Mouse (Mus musculus): ENCODE data around the gene Ppm1d.

Gene Ppm1d

DNA sequence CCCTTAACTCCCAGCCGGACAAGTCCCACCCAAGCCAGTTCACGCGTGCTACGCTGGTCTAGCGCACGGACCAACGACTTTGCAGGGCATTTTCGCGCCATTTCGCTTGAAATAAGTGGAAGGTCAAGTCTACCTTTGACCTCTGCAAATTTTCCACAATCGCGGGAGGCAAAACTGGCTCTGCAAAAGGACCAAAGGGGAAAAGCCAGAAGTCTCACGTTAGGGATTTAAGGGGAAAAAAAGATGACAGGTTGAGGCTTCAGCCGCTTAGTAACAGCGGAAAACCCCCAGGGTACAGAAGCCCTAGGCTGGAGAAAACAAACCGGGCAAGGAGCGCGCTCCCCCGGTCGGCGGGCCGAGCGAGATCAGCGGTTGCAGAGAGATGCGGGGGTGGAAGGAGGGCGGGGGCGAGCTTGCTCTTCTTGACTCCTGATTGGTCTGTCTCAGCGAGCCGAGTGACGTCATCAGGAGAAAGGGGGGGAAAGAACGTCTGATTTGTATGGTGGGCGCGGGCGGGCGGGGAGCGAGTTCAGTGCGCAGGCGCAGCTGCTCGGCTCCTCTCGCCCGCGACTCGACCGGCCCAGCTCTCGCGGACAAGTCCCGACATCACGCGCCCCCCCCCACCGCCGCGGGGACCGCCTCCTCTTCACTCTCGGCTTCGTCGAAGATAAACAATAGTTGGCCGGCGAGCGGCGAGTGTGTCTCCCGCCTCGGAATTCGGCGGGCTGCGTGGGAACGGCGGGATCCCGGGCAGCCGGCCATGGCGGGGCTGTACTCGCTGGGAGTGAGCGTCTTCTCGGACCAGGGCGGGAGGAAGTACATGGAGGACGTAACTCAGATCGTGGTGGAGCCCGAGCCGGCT is at the start of gene Ppm1d:
Ppm1d (plus strand) TSS at position 532 of the 862 bp plus-strand sequence.
- in situ Hi-C loops (cut with MboI; ENCODE audit: unreplicated experiment in 2 of 2): no loop called here

DNA sequence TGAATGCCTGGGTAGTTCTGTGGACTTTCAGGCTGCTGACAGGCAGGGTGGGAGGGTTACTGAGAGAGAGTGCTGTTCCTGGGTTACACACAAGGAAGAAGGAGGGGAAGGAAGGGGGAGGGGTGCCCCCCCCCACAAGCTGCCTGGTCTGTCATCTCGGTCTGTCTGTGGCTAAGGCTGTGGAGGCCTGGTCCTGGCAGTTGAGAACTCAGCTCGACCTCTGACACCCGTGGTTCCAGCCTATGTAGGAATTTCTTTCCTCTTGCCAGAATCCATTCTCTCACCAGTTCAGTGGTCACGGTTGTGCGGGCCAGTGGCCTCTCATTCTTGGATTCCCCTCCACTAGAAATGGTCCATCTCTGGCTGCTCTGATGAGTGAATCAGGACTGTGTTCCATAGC is 46.4 kb upstream of the Ppm1d start:
- in situ Hi-C loops (cut with MboI; ENCODE audit: unreplicated experiment in 2 of 2): loop anchor here (5.0 kb wide), 1 partner anchor 347 kb away; the partner anchor contains the start of gene Znhit3 (in 2 of the 2)

DNA sequence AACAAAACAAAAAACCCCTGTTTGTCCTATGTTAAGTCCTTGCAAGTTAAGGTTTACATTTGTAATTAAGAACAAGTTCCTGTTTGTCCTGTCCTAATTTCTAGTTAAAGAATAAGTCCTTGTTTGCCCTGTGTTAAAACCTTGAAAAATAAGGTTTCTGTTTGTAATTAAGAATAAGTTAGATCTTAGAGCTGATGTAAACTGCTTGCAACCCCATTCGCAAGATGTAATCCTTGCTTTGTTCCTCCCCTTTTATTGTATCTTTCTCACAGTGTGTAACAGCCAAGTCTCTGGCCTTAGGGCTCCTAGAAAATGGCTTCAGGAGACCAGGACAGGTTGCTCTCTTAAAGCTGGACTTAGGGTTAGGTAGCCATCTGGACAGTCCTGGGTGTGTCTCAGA is 43.7 kb upstream of the Ppm1d start:
- in situ Hi-C loops (cut with MboI; ENCODE audit: unreplicated experiment in 2 of 2): no loop called here

DNA sequence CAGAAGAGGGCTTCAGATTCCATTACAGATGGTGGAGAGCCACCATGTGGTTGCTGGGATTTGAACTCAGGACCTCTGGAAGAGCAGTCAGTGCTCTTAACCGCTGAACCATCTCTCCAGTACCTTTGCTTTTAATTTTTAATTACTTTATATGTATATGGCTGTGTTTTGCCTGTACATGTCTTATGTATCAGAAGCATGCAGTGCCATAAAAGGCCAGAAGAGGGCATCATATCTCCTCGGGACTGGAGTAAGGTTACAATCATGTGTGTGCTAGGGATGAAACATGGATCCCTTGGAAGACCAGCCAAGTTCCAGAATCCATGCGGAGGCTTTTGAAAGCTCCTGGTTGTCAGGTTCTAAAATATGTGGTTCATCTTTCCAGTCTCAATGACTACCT is 40.4 kb upstream of the Ppm1d start:
- in situ Hi-C loops (cut with MboI; ENCODE audit: unreplicated experiment in 2 of 2): loop anchor here (5.0 kb wide), 2 partner anchors 62 to 67 kb away; no protein-coding TSS in a partner anchor

DNA sequence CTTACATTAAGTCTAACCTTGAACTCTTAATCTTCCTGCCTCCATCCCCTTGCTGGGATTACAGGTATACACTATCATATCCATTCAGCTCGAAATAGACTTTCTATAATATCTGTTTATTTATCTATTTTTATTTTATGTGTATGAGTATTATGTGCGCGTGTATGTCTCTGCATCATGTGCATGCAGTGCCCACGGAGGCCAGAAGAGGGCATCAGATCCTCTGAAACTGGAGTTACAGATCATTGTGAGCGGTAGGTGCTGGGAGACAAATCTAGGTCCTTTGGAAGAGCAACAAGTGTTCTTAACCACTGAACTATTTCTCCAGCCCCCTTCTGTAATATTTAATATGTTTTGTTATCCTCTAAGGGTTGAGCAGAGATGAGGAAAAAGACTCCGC is 37.7 kb upstream of the Ppm1d start:
- in situ Hi-C loops (cut with MboI; ENCODE audit: unreplicated experiment in 2 of 2): loop anchor here (5.0 kb wide), 2 partner anchors 59 to 64 kb away; no protein-coding TSS in a partner anchor

DNA sequence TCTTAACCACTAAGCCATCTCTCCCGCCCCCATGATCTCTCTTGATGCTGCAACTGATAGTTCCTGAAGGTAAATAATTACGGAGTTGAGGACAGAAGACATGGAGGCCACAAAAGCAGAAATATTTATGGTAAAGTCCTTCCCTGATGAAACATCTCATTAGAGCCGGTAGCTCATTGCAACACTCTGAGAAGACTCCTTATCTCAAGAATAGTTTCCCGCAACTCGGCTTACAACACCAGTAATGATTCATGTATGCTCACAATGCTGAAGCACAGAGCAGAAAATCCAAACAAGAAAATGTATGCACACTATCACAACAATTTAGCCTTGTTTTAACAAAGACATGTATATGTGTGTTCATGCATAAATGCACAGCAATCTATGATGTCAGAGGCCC is 35.9 kb upstream of the Ppm1d start:
- in situ Hi-C loops (cut with MboI; ENCODE audit: unreplicated experiment in 2 of 2): no loop called here

DNA sequence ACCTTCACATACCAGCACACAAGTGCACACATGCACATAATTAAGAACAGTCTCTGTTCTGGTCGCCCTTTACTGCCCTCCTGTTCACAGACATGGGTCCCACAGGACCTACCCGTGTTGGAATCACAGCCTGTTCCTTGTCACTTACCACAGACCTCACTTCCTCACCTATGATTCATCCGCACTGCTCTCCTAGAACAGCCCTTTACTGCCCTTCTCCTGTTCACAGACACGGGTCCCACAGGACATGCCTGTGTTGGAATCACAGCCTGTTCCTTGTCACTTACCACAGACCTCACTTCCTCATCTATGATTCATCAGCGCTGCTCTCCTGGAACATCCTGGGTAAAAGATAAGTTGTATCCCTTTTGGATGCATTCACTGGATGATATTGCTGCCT is 33.4 kb upstream of the Ppm1d start:
- in situ Hi-C loops (cut with MboI; ENCODE audit: unreplicated experiment in 2 of 2): no loop called here

DNA sequence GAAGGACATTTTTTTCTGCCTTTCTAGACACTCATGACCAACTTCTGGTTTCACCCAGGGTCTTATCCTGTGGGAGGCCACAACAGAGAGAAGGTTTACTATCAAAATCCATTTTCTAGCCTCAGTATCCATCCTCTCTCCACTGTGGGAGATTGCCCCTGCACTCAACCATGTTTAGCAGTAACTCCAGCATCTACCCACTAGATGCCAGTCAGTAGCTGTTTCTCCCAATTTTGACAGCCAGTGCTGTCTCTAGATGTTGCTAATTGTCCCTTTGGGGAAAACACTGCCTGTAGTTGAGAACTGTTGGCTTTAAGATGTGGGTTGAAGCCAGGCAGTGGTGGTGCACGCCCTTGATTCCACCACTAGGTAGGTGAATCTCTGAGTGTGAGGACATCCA is 32.9 kb upstream of the Ppm1d start:
- in situ Hi-C loops (cut with MboI; ENCODE audit: unreplicated experiment in 2 of 2): no loop called here

DNA sequence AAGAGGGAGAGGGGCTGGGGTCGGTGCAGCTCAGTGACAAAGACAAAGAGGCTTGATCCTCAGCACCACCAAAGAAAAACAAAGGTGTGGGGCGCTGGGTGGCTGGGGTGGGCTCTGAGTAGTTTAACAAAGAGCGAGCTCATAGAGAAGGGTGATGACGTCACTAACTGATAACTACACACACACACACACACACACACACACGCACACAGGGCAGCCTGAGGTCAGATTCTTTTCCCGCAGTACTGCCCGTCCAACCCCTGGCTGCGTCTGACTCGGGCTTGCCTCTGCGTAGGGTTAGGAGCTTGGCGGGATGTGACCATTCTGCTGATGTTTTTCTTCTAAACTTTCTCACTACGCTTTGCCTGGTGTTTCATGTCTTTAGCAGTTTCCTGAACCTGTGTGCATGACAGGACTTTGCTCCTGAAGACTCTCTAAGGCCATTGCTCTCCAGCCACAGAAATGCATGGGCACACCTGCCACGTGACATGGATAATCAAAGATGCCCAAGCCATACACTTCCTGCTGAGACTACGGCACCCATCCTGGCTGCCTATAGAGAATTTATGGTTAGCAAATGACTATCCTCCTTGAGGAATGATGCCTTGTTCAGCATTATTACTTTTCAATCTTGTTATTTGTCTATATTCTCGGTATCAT is 29.7 kb upstream of the Ppm1d start:
- in situ Hi-C loops (cut with MboI; ENCODE audit: unreplicated experiment in 2 of 2): no loop called here

DNA sequence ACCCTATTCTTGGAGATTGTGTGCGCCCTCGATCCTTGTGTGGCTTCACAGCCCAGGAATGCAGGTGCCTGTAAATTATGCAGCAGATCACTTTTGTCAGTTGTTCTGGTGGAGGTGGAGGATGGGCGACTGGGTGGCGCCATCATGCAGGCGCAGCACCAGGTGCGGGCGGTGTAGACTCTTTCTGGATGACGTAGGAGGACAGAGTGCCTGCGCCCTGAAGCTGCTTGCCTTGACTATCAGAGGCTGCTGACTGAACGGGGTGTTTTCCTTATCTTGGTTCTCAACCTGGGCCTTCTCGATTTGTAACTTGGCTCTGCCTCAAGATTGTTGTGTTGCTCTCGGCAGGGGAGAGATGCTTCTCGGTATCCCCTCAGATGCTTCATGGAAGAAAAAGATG is 13.1 kb upstream of the Ppm1d start:
- in situ Hi-C loops (cut with MboI; ENCODE audit: unreplicated experiment in 2 of 2): no loop called here

DNA sequence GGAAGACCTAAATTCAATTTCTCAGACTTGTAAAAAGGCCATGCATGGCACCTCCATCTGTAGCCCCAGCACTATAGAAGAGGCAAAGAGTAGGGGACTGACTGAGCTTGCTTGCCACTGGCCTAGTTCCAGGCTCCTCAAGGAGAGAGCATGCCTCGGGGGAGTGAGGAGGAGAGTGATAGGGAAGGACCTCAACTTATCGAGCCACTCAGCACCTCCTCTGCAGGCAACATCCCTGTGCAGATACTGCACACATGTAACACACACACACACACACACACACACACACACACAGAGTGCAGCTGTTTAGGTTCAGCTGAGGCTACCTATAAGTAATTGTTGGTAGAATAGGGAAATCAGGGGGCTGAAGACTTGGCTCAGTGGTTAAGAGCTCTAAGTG is 11.2 kb upstream of the Ppm1d start:
- in situ Hi-C loops (cut with MboI; ENCODE audit: unreplicated experiment in 2 of 2): no loop called here

DNA sequence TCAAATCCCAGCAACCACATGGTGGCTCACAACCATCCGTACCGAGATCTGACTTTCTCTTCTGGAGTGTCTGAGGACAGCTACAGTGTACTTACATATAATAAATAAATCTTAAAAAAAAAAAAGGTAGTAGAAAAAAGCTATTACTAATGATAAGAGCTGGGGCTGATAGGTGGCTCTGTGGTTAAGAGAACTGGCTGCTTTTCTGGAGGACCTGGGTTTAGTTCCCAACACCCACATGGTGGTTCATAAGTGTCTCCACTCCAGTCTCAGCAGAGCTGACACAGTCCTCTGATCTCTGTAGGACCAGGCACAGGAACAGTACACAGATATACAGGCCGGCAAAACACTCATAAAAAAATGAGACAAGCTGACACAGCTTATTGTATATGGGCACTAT is 9.9 kb upstream of the Ppm1d start:
- in situ Hi-C loops (cut with MboI; ENCODE audit: unreplicated experiment in 2 of 2): no loop called here

DNA sequence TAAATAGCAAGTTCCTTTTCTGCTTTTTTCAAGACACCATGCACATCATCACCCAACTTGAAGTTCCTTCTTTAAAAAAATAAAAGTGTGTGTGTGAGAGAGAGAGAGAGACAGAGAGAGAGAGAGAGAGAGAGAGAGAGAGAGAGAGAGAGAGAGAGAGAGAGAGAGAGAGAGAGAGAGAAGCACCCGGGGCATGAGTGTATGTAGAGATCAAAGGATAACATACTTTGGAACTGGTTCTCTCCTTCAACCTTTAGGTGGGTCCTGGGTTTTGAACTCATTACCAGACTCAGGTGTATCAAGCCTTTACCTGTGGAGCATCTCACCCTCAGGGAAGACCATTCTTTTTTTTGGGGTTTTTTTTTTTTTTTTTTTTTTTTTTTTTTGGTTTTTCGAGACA is 9.2 kb upstream of the Ppm1d start:
- in situ Hi-C loops (cut with MboI; ENCODE audit: unreplicated experiment in 2 of 2): no loop called here

DNA sequence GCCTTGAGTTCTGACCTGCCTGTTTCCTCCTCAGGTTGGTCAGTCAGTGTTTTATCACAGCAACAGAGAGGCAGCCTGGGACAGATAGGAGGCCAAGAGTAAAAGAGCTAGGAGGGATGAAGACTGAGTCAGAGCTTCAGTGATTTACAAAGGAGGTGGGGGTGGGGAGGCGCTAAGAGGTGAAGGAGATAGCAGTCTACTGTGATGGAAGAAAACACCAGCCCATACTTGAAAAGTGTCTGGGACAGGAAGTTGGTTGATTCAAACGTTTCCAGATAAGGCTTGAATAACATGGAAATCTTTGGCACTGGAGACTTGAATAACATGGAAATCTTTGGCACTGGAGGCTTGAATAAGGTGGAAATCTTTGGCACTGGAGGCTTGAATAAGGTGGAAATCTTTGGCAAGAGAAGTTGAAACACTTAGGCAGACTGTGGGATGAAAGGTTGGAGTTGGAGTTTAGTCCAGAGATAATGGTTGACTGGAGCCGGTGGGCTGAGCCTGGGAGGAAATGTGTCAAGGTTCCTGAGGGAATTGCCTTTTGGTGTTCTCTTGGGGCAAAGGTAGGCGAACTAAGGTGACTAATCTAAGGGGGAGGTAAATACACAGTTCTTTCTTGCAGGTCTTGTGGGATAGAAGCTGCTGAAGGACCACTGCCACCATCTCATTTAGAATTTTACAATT is 4.3 kb upstream of the Ppm1d start:
- in situ Hi-C loops (cut with MboI; ENCODE audit: unreplicated experiment in 2 of 2): no loop called here

DNA sequence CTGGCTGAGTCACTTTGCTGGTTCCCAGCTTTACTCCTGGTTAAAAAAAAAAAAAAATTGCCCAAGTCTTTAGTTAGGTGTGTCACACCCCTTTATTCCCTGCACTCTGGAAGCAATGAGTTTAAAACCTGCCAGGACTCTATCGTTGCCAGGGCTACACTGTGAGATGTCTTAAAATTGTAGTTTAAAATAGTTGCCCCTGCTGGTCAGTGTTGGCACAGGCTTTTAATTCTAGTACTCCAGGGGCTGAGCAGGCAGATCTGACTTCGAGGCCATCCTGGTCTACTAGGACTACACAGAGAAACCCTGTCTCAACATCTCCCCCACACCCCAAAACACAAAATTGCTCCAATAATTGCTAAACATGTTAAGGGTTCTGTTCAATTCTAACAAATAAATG is 2.2 kb upstream of the Ppm1d start:
- in situ Hi-C loops (cut with MboI; ENCODE audit: unreplicated experiment in 2 of 2): no loop called here

DNA sequence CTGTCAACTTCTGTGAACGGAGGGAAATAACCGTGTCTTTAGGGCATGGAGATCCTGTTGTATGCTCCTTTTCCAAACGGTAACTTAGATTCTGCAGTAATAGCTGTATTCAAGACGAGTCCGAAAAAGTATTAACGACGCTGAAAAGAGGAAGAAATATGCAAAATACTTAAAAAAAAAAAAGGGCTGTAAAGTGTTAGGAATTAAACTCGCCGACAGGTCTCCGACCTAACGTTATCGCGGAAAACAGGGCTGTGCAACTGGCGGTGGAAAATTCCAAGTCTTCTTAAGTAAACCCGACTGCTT is 684 bp upstream of the Ppm1d start:
- in situ Hi-C loops (cut with MboI; ENCODE audit: unreplicated experiment in 2 of 2): no loop called here

DNA sequence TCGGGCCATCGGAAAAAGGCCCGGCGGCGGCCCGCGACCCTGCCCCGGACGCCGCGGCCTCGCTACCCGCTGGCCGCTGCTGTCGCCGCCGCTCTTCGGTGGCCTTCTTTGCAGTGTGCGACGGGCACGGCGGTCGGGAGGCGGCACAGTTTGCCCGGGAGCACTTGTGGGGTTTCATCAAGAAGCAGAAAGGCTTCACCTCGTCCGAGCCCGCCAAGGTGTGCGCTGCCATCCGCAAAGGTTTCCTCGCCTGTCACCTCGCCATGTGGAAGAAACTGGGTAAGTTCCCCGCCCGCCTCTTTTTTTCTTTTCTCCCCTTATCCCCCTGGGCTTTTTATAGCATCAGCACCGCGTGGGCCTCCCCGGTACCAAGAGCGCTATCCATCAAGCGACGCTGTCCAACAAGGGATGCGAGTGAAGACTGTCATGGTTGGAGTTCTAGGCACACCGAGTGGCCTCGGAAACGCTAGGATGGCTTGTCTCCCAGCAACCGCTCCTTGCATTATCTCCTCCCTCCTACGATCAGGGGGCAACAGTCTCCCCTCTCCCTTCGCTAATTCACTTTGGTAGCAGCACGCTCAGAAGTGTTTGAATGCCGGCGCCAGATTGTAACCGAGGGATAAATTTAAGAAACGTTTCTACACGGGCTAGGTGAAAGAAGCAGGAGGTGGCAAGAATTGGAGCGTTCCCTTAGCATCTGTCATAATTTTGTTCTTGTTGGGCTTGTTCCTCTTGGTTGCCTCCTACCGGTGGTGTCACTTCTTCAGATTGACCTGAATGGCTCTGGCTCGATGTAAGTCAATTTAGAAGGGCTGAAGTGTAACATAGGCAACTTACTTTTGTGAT is 824 bp downstream of the Ppm1d start:
- in situ Hi-C loops (cut with MboI; ENCODE audit: unreplicated experiment in 2 of 2): no loop called here

DNA sequence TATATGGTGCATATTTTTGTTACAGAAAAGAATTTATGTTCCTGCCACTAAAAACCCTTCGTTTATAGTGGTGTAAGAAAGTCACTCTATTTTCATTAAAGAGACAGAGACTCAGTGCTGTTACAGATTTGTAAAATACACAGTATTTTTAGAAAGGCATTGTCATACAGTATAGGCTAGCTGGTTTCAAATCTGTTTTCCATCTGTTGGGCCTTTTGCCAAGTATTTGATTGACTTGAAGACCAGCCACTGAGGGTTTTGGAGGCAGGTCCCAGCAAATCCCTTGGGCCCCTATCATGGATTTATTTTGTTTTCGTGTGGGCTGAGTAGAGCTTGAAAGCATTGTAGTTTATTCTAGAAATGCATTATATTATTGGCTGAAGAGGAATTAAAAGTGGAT is 1.8 kb downstream of the Ppm1d start:
- in situ Hi-C loops (cut with MboI; ENCODE audit: unreplicated experiment in 2 of 2): no loop called here

DNA sequence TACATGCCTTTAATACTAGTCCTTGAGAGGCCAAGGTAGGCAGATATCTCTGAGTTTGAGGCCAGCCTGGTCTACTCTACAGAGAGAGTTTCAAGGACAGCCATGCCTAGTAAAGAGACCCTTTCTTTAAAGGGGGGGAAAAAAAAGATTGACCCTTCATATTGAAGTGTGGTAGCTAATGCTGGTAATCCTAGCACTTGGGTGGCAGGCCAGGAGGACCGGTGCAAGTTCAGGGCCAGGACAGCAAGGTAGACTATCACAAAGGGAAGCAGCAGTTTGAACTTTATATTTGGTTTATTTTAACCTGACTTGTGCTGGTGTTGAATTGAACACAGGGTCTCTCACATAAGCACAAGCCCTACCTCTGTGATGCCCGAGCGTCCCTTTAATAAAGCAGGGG is 2.3 kb downstream of the Ppm1d start:
- in situ Hi-C loops (cut with MboI; ENCODE audit: unreplicated experiment in 2 of 2): no loop called here

DNA sequence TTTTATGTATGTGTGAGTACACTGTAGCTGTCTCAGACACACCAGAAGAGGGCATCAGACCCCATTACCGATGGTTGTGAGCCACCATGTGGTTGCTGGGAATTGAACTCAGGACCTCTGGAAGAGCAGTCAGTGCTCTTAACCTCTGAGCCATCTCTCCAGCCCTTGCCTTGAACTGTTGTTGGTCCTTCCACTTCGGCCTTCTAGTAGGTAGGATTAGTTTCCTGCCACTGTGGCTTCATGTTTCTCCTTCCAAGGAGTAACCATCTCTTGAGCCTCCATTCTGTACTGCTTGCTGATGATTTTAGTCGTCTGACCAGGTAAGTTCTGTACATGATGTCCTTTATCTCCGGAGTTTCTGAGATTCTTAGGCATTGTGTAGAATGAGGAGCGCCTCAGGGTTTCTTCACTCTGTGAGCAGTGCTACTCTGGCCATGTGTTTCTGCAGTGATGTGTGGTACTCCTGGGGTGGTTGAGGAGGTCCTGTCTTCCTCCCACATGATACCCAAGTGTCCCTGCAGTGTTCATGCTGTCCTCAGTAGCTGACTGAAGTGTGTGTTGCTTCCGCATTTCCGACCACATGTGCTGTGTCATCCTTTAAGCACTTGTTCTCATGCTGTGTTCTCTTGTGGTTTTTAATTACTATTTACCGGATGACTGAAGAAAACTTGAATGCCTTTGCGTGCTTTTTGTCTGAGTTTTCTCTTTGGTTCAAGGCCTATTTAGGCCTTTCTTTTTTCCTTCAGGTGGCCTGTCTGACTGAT is 12.7 kb downstream of the Ppm1d start:
- in situ Hi-C loops (cut with MboI; ENCODE audit: unreplicated experiment in 2 of 2): no loop called here
